Mouse (Mus musculus) cerebellum, adult 9-11 months (tissue): Measurements from ENCODE around the gene Slc39a10.
"Not testable (repeated sequence)": the region's sequence is repeated elsewhere in the genome, so short reads cannot be mapped to it uniquely, and the experiment has no call there.

Experiments
- DNase-seq: peaks from one replicate; pipeline ENCODE4 v3.0.0; 2022

Slc39a10 gene

DNA sequence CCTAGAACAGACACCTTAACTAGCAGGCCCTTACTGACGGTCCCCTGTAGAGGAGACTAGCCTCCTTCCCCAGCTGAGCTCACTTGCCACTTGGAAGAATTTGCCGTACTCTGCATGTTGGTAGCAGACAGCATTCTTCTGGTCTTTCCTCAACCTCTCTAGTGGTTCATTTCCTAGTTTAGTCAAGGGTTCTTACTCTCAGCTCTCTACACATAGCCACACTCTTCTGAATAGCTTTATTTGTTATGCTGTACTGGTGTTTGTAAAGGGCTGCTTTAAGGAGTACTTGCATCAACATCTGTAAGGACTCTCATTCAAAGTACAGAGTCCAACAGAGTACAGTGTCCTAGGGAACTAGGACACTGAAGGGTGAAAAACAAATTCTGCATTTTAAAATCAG lies 29.2 kb downstream of the Slc39a10 start:
- DNase-seq, result no peak

DNA sequence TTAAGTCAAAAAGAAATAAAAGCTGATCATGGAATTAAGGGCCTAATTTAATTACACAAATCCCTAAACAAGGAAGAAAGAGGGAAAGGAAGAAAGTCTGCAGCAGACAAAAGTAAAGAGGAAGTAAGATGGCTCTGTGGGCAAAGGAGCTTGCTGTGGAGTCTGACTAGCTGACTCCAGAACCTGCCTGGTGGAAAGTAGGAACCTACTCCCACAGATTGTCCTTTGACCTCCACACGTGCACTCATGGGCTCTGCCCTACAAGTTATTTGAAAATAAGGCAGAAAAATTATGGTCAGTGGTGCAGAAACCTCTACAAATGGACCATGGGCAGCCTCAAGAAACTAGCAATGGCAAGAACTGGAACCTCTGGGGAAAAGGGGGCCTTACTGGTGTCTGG lies 32.6 kb downstream of the Slc39a10 start:
- DNase-seq, result no peak

- no peak for DNase-seq
Measured at GRCm38 (mm10) chr1:46858579-46858978, 34.1 kb downstream of the Slc39a10 start.

DNA sequence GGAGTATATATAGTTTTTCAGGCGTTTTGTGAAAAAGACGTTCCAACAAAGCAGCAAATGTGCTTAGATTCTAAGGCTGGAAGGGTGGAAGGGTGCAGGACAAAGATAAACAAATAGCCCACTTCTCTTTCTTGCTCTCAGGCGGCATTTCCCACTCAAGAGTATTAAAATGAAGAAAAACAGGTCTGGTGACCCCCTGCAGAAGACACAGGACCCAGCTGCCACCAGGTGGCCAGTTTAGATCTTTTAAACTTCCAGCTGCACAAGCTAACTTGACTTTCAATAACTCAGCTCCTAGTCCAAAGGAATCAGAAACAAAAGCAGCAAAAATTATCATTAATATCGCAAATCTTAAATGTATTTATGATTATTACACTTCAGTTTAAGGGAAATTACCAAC lies 36.2 kb downstream of the Slc39a10 start:
- DNase-seq, result no peak

- no peak for DNase-seq
Measured at GRCm38 (mm10) chr1:46854036-46854900, 38.4 kb downstream of the Slc39a10 start.

GRCm38 (mm10) chr1:46853317-46854035 lies 39.2 kb downstream of the Slc39a10 start:
- peak; percentile 98 for DNase-seq

DNA sequence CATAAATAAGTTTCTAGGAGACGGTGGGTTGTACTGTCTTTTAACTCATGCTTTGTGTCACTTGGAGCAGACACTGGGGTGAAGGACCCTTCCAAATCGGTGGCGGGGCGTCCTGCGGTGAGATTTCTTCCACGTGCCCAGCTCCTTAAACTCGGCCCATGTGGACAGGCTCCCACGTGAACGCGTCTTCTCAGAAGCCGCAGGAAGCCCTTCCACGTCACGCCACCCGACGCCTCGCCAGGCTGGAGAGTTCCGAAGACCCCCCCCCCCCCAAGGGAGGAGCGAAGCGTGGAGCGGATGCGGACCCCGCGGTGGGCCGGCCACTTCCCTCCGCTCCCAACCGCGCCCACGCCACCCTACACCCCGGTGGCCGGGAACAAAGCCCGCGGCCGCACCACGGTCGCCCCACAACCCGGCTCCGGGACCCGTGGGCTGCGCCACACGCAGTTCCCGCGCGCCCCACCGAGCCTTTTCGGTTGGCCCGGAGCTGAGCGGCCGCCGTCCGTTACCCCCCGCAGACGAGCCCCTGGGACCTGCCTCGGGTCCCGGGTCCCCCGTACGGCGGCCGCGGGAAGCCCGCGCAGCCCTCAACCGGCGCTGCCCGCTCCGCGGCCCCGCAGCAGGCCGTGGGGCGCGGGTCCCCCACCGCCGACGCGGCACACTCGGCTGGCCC lies 39.9 kb downstream of the Slc39a10 start:
- peak; percentile 77 for DNase-seq

DNA sequence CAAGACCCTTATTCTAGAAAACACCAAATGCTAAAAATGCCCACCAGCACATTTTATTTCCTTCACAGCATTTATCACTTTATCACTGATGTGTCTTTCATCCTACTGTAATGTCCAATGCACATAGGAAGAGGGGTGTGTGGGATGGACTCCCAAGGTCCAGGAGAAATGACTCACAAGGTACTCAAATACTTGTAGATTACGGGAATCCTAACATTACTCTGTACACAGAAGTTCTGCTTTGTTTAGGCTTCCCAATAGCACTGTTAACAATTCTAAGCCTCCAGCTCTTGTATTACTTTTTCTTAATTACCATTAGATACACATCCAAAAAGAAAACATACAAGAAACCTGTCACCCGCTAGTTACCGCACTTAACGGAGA lies 40.4 kb downstream of the Slc39a10 start:
- DNase-seq, result no peak

GRCm38 (mm10) chr1:46851586-46851985 lies 41.1 kb downstream of the Slc39a10 start:
- DNase-seq, result no peak

DNA sequence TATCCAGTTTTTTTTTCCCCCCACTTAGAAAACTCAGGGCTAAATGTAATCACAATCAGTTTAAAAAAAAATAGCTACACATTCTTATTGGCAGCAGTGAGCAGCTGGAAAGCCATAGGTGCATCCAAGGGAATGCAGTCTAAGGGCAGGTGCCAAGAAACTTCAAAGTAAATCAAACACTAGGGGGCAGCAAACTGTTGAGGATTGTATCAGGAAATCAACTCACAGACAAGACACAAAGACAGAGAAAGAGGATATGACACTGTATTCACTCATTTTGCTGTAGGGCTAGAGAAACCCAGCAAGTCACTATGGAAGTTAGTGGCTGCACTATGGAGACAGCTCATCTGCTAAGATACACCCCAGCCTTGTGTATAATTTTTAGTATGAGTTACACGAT lies 42.9 kb downstream of the Slc39a10 start:
- DNase-seq, result peak; percentile 73

- no peak for DNase-seq
Measured at GRCm38 (mm10) chr1:46845221-46845620, 47.4 kb downstream of the Slc39a10 start.

- no peak for DNase-seq
Measured at GRCm38 (mm10) chr1:46844281-46844680, 48.4 kb downstream of the Slc39a10 start.

DNA sequence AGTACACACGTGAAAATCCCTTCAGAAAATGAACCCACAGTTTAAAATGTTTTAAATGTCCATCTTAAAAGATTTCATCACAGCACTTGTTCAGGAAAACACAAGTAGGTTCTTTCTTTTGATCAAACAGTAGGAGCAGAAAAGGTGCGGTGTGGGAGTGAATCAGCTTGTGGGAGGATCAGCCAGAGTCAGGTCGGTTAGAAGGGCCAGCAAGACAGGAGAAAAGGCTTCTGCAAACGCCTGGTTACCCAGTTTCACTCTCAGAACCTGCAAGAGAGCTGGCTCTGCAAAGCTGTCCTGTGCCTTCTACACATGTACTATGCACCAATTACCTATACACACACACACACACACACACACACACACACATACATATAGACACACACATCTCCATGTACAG lies 49.2 kb downstream of the Slc39a10 start:
- DNase-seq, result no peak

DNA sequence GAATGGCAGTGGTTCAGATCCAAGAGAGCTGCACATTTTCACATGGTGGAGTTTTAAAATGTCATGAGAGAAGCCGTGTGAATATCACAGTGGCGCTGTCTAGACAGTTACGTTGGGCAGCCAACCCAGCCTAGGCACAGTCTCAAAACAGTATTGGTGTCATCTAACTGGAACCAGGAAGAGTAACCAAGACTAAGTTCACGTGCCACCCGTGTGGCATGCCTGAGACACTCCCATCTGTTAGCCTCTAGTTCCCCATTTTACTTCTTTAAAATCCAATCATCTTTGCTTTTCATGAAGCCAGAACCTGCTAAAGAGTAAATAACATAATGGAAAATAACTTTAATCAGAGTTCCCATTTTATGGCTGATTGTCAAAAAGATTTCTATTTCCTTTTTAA lies 60.7 kb downstream of the Slc39a10 start:
- DNase-seq, result no peak

- DNase-seq, result no peak
Measured at GRCm38 (mm10) chr1:46830066-46830843, 62.4 kb downstream of the Slc39a10 start.

GRCm38 (mm10) chr1:46822256-46822972 lies 70.2 kb downstream of the Slc39a10 start:
- DNase-seq, result no peak

- DNase-seq, result no peak
Measured at GRCm38 (mm10) chr1:46817934-46818333, 74.7 kb downstream of the Slc39a10 start.

GRCm38 (mm10) chr1:46808630-46809029 lies 84.0 kb downstream of the Slc39a10 start:
- DNase-seq, result not testable (repeated sequence)

DNA sequence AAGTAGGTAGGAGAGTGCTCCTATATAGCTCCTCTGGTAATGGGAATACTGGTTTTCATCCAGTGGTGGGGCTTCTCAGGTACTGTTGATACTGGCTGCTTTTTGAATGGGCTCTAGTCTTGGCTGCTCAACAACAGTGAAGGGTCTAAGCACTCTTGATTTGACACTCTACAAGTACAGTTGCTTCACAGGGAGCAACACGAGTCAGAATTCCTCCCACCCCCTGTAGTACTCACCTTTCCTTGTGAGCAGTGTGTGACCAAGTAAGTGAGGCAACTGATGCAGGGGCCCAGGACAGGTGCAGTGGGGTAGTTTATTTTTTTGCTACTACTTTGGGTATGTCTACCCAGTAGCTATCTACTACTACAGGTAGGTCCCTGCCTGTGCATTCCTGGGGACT lies 87.6 kb downstream of the Slc39a10 start:
- DNase-seq, result no peak

DNA sequence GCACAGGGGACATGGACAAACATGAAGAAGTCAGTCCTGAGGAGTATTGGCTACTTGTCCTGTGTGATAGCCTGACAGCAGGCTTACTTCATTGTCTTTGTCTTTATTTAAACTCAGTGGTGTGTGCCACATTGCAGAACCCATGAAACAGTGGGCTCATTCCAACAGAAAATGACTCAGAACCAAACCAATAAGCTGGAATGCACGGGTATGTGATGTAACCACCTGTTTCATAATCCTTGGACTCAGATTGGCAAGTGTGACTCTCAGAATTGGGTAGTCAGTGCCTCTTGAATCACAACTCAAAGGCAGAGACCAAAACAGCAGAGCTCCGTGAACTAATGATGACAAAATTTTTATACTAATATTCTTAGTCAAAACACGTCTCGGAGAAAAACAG lies 110.4 kb downstream of the Slc39a10 start:
- not testable (repeated sequence) for DNase-seq

- not testable (repeated sequence) for DNase-seq
Measured at GRCm38 (mm10) chr1:46770077-46770695, 122.5 kb downstream of the Slc39a10 start.

DNA sequence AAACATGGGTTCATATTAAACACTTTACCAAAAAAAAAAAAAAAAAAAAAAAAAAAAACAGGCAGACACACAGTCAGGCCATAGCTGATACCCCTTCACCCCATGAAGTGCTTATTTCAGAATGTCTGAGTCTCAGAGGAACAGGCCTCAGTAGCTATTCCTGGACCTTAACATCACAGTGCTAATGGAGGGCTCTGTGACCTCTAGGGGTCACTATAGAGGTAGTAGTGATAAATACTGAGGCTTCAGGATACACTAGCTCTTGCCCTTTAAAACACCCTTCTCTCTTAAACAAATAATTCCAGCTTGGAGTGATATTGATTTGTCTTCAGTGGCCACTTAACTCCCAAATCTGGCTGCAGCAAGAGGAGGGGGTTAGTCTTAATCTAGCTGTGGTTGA lies 123.3 kb downstream of the Slc39a10 start:
- DNase-seq, result not testable (repeated sequence)
